Mouse (Mus musculus) megakaryocyte-erythroid progenitor cell, adult 5-6 weeks (primary cell): ENCODE measurements around the gene Rps21. TPM values are rescaled to one million over a fixed set of nuclear protein-coding genes. Genes with fewer than 3 reads are reported as not detected.

ENCODE experiments used
- ATAC-seq: replicated peaks from 2 replicates; pipeline ENCODE4 v1.8.0; 2016; ENCODE audit warnings: mild to moderate bottlenecking, inconsistent platforms; ENCODE audit not compliant: severe bottlenecking, poor library complexity, low FRiP score, low TSS enrichment
- total RNA-seq, 2 experiments: library from RNA; stranded (forward) in 1 of 2; stranded (reverse) in 1 of 2; fragments of 200-1000, 215-1000 nt in 1 of 2; fragments of >200 nt in 1 of 2; fragmentation: Nextera tagmentation in 1 of 2; gene quantifications; 2 replicates each; pipeline ENCODE4 v1.2.3; 2014 to 2017

Rps21 gene
- total RNA-seq (2014; fragmentation: Nextera tagmentation) (3,693 and 4,041 TPM in 2 replicates), total RNA-seq (2017) (2,831 and 3,324 TPM in 2 replicates)

DNA sequence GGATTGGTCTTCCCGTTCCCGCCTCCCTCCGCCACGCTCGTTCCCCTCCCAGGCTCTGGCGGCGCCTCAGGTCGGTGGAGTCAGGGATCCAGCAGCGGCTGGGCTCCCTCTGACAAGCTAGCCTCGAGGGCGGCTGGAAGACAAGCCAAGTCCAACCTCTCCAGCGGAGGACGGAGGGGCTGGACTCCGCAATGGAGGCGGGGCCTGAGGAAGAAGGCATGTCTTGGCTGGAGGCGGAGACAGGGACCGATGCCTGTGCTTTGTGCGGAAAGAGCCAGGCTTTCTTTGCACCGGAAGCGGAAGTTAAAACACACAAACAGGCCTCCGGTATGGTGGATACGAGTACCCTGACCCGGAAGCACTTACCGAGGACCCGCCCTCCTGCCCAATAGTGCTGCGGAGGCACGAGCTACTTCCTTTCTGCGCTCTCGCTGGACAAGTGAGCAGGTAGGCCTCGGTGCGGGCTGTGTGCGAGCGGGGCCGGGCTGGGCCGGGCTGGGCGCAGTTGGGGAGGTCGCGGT lies at the start of gene Rps21:
Gene Rps21 (plus strand): TSS at position 377 of the 521 bp plus-strand sequence.
- ATAC-seq = peak; percentile 91

DNA sequence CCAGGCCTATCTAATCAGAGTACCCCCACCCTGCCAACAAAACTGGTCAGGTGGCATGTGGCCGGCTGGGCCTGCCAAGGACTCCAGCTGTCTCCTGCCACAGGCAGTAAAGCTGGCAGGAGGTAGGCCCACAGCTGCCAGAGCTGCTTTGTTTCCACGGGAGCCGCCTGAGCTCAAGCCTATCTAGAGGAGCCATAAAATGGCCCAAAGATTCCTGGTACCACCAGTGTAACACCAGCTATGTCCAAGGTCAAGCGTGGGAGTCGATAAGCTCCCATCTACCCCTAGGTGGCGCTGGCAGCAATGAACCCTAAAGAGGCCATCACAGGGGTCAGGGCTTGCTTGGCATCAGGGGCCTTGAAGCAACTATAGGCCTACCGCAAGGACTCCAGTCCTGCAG lies 49.3 kb upstream of the Rps21 start:
- peak; percentile 65; the same call in 1 of the 2 replicates for ATAC-seq

DNA sequence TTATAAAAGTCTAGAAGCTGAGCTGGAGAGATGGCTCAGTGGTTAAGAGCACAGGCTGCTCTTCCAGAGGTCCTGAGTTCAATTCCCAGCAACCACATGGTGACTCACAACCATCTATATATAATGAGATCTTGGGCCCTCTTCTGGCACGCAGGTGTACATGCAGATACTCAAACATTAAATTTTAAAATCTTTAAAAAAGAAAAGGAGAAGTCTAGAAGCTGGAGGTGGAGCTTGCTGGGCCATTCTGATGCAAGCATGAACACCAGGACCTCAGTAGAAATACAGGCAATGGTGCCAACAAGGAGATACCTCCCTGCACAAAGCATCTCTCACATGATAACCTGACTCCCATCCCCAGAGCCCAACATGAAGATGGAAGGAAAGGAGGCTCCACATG lies 48.2 kb upstream of the Rps21 start:
- ATAC-seq = no peak

DNA sequence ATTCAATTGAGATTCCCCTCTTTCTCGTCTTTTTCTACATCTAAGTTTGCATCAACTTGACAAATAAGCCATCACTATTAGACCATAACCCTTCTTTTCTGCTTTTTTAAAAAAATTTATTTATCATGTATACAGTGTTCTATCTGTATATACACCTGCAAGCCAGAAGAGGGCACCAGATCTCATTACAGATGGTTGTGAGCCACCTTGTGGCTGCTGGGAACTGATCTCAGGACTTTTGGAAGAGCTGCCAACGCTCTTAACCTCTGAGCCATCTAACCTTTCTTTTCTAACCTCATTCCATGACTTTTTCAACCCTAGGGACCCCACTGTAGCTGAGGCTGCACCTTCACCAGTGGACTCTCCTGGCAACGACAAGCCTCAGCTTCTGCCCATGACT lies 44.9 kb upstream of the Rps21 start:
- no peak for ATAC-seq

- ATAC-seq = no peak
Observed at GRCm38 (mm10) chr2:180214352-180214978, 42.7 kb upstream of the Rps21 start.

- no peak for ATAC-seq
Observed at GRCm38 (mm10) chr2:180215011-180215461, 42.1 kb upstream of the Rps21 start.

DNA sequence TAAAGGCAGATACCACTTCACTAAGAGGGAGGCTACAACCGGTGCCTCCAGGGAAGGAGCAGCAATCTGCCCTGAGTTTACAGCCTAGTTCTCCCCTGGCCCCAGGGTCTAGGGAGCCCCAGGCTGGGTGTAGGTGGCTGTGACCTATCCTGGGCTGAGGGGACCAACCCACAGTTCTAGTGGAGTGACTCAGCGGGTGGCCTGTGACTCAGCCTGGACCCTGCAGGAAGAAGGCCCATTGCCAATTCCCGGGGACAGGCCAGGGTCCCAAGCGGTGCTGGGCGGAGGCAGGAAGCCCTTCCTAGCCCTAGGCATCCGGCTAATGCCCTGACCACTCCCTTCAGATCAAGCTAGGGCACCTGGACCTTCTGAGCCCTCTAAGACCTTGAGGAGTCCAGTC lies 41.2 kb upstream of the Rps21 start:
- ATAC-seq = no peak

GRCm38 (mm10) chr2:180216921-180217320 lies 40.3 kb upstream of the Rps21 start:
- ATAC-seq = no peak

DNA sequence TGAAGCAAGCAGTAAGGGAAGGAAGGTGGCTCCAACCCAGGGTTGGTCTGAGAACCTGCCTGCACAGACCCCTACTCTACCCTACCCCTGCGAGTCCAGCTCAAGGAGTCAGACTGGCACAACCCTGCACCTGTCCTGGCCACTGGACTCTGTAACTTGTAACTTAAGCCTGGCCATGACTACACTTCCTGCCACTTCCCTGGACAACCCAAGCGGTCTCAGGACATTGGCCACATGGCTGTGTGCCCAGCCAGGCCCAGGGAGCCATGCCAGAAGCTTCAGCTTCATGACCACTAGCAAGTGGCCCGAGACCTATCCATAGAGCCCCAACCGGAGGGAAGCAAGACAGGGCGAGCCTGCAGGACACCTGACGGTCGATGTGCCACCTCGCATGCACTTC lies 39.6 kb upstream of the Rps21 start:
- ATAC-seq = no peak

- no peak for ATAC-seq
Observed at GRCm38 (mm10) chr2:180218241-180218640, 38.9 kb upstream of the Rps21 start.

- no peak for ATAC-seq
Observed at GRCm38 (mm10) chr2:180218677-180219076, 38.5 kb upstream of the Rps21 start.

DNA sequence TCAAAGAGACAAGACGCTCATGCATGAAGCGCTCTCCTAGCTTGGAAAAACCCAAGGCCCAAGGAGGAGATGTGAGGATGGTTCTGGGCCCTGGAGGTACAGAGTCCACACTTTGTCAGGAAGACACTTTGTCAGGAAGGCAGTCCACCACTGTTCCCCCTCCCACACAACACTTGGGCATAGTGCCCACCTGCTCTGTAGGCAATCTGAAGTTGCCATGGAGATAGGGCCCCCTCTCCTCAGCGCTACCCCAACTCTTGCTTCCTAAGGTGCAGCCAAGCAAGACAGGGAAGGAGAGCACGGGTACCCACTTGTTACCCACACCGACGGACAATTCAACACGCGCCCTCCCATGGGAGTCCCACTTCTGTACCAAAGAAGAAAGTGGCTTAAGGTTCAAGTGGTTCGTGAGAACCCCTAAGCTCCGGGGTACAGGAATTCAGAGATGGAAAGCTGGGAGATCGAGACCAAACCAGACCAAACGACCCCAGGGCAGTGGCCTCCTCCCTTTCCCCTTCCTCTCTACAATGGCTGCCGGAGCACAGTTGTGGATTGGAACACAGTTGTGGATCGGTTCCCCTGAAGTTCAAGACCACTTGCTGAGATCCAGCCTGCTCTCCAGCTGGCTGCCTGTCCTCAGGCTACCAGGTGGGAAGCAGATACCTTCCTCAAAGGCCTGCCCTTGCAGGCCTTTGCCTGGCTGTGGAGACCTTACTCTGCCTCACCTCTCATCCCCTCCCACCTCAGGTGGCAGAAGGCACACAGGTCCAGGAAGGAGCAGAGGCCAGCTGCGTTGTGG lies 37.8 kb upstream of the Rps21 start:
- ATAC-seq = no peak

DNA sequence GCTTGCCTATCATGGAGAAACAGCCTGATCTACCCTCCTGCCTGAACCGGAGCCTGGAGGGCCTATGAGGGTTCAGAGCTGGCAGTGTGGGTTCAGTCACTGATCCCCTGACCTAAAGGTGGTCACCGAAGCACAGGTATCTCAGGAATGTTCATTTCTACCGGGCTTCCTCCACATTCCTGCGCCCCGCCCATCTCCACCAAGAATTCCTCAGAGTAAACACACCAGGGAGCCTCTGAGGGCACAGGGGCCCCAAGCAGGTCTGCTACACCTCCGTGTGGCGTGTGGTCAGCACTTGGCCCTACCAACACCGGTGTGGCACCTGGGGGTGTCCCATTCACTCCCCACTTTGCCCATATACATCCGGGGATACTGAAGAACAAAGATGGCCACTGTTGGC lies 37.0 kb upstream of the Rps21 start:
- ATAC-seq = no peak

DNA sequence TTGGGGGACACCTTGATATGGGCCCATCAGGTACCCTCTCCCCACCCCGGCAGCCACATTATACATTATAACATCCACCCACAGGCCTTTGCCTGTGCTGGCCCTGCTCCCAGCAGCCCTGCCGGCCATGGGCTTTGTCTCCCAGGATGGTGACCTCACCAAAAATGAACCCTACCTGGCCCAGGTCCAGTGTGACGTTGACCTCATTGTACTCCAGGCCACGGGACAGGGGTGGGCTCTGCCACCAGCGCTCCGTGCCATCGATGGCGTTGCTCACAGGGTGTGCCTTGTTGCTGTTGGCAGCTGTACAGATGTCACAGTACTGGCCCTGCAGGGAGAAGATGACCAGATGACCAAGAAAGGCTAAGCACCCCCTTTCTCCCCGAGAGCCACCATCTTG lies 36.1 kb upstream of the Rps21 start:
- no peak for ATAC-seq

DNA sequence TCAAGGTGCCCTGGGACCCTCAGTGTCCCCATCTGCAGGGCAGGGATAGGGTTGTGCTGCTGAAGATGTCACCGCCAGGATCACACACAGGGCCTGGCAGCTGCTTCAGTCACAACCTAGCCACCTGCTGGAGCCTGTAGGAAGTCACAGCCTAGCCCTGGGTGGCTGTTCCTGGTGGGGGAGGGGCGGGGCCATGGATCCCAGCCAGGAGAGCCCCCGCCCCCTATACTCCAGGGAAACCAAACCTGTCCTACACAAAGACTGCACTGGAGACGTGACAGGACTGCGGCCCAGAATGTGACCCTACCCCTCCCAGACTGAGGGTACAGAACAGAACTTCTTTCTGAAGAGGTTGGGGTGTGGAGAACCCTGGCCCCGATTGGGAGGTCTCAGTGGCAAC lies 34.9 kb upstream of the Rps21 start:
- peak; percentile 54 for ATAC-seq

DNA sequence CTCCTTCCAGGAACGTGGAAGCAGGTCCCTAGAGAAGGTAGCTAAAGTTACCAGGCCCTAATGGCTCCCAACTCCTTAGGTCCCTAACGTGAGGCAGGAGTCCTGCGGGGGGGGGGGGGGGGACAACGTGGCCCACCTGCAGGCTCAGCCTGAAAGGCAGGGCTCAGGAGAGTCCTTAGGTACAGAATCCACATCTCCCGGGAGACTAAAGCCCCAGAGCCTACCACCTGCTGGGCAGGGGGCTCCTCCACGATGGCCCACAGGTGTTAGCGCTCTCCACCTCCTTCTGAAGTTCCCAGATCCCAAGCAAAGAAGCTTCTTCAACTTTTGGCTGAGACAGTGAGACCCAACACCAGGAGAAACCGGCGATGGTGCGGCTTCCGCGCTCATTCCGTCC lies 32.5 kb upstream of the Rps21 start:
- ATAC-seq = no peak

GRCm38 (mm10) chr2:180225044-180225761 lies 32.0 kb upstream of the Rps21 start:
- 0 out of 2 replicates have a peak, but pooled peaks have one; percentile 1 for ATAC-seq

- peak; percentile 29; the same call in 1 of the 2 replicates for ATAC-seq
Observed at GRCm38 (mm10) chr2:180225762-180226378, 31.3 kb upstream of the Rps21 start, which contains the start of gene Lama5. TSS of gene Lama5 (minus strand) at chr2:180225859.

DNA sequence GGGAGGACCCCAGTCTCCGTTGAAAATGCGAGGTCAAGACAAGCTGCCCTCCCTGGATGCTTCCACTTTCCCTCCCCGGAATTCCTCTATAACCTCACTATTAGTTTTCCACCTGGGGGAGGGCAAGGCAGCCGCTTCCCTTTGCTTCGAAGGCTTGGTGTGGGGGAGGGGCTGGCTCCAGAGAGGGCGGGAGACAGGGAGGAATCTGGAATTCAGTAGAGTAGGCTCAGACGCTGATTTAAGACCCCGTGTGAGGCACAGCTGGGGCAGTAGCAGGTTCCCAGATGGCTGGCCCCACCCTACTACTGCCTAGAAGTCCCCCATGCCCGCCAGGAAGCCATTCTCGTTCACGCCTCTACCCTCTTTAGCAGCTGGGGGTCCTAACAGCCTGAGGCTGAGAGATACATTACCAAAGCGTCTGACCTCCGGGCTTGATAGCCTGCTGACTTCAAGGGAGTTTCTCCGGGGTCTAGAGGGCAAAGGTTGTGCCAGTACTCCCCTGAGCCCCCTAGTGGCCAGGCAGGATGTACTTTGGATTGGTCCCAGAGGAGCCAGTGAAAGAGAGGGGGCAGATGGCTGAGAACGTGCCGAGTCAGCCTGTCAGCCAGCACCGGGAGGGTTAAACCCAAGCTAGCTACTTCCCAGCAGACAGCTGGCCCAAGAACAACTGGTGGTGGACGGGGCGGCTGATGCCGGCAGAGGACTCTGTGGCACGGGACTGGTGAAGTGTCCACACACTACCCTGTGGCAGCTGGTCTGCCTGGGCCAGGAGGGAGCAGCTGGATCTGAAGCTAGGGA lies 29.7 kb upstream of the Rps21 start:
- ATAC-seq = peak; percentile 73
